Mouse (Mus musculus): ENCODE results near the gene Wap.

GRCm38 (mm10) chr11:6594845-6595244, 43.6 kb downstream of the Wap start:
- TF ChIP-seq POLR2A (IDR thresholded peaks at IDR 0.05; ENCODE audit: borderline replicate concordance, control insufficient read depth, low read depth, low read length), result no peak
- no peak for TF ChIP-seq CTCF (IDR thresholded peaks at IDR 0.05; ENCODE audit: control insufficient read depth, insufficient read depth, low read length)
